Mouse (Mus musculus) heart, embryonic 11.5 days (tissue): Measurements from ENCODE around the gene Eif2d. TPM values are rescaled to one million over a fixed set of nuclear protein-coding genes. Genes with fewer than 3 reads are reported as not detected.

Experiments
- ATAC-seq: fragments of 200-750 bp; cut with Nextera tagmentation; replicated peaks from 2 replicates; pipeline ENCODE4 v1.8.0; 2017; ENCODE audit warnings: moderate library complexity; ENCODE audit not compliant: insufficient number of reproducible peaks, low FRiP score, low TSS enrichment
- H3K27ac ChIP-seq: fragments of 300-500 bp; sonication (generic); 2 replicates; pipeline ENCODE4 v1.5.1; 2014; ENCODE audit warnings: mild to moderate bottlenecking, low read depth, low read length
- H3K27me3 ChIP-seq: fragments of 300-500 bp; sonication (generic); 2 replicates; pipeline ENCODE4 v1.6.1; 2014; ENCODE audit warnings: mild to moderate bottlenecking, low read length, mixed read lengths; ENCODE audit not compliant: control insufficient read depth, insufficient read depth
- H3K36me3 ChIP-seq: fragments of 300-500 bp; sonication (generic); 2 replicates; pipeline ENCODE4 v1.6.1; 2014; ENCODE audit warnings: mild to moderate bottlenecking, low read length, moderate library complexity, mixed read lengths; ENCODE audit not compliant: control insufficient read depth, insufficient read depth
- H3K4me1 ChIP-seq: fragments of 300-500 bp; sonication (generic); 2 replicates; pipeline ENCODE4 v1.6.1; 2014; ENCODE audit warnings: low read length; ENCODE audit not compliant: control insufficient read depth, insufficient read depth
- H3K4me2 ChIP-seq: fragments of 300-500 bp; sonication (generic); 2 replicates; pipeline ENCODE4 v1.6.1; 2014; ENCODE audit warnings: mild to moderate bottlenecking, moderate library complexity
- H3K4me3 ChIP-seq: fragments of 300-500 bp; sonication (generic); 2 replicates; pipeline ENCODE4 v1.5.1; 2014; ENCODE audit warnings: low read depth, low read length
- H3K9ac ChIP-seq: fragments of 300-500 bp; sonication (generic); 2 replicates; pipeline ENCODE4 v1.6.1; 2014; ENCODE audit warnings: mild to moderate bottlenecking, low read depth, low read length, moderate library complexity
- H3K9me3 ChIP-seq: fragments of 300-500 bp; sonication (generic); replicated peaks from 2 replicates; pipeline ENCODE4 v1.6.1; 2016; ENCODE audit warnings: low read length; ENCODE audit not compliant: control insufficient read depth
- WGBS: fragments of 180-500 bp; shearing (Covaris S2); extraction: QIAGEN DNeasy Blood & Tissue Kit; methylation state at CpG from one replicate; pipeline ENCODE4 v1.1.7; 2014; ENCODE audit not compliant: insufficient replicate concordance; 5-methylcytosine and 5-hydroxymethylcytosine counted together
- polyA plus RNA-seq: library from polyadenylated mRNA; unstranded; fragments of >200 nt; fragmentation: Nextera tagmentation; extraction: Ambion mirVana; gene quantifications from 2 replicates; pipeline ENCODE4 v1.2.1, GENCODE M21; 2014

Gene Eif2d
- polyA plus RNA-seq, 1 experiment from 2014 or later = 51.5 TPM

GRCm38 (mm10) chr1:131224848-131225471 is 72.0 kb downstream of the Eif2d start:
- 61% methylated on average over 12 of the region's 12 CpGs for WGBS
- Histone ChIP-seq H3K9ac (no peak overlapping the region), H3K4me3 (no peak overlapping the region), H3K27me3 (no peaks in the 10 kb centered on the region), H3K36me3 (no peaks in the 10 kb centered on the region; the same call in 1 of the 2 replicates), H3K27ac (no peak overlapping the region), H3K9me3 (no peaks in the 10 kb centered on the region), H3K4me1 (peaks cover 23% of the 10 kb centered on the region), H3K4me2 (no peak overlapping the region)
- ATAC-seq = no peak

GRCm38 (mm10) chr1:131228225-131228624 is 75.2 kb downstream of the Eif2d start:
- peaks cover 36% of the 10 kb centered on the region for H3K4me1 ChIP-seq
- H3K9ac ChIP-seq = no peak overlapping the region
- H3K36me3 ChIP-seq = no peaks in the 10 kb centered on the region; the same call in 1 of the 2 replicates
- H3K4me2 ChIP-seq = peak overlapping the region; percentile 45
- 35% methylated on average over 7 of the region's 7 CpGs for WGBS
- H3K27ac ChIP-seq = peak overlapping the region; percentile 64
- no peaks in the 10 kb centered on the region for H3K27me3 ChIP-seq
- H3K4me3 ChIP-seq = no peak overlapping the region
- ATAC-seq = peak; percentile 62; the same call in 1 of the 2 replicates
- no peaks in the 10 kb centered on the region for H3K9me3 ChIP-seq

DNA sequence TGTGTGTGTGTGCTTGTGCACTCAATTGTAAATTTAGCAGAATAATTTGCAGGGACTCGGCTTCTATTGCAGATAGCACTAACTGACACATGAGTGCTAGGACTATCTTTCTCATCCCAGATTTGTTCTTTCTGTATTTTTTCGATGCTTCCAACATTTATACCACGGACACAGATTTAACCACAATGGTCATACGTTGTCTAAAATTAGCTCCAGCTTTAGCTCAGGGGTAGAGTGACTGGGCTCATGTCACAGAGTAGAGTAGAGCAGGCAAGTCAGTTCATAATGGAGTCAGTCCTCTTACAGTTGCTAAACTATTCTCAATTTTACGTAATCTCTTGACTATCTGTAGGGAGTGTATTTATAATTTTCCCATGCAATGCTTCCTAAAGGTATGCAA is 75.7 kb downstream of the Eif2d start:
- ATAC-seq = no peak
- Histone ChIP-seq H3K9ac (no peak overlapping the region), H3K4me1 (peaks cover 41% of the 10 kb centered on the region), H3K36me3 (no peaks in the 10 kb centered on the region), H3K27ac (peak overlapping the region; percentile 64), H3K4me2 (peak overlapping the region; percentile 45), H3K9me3 (no peaks in the 10 kb centered on the region), H3K27me3 (no peaks in the 10 kb centered on the region), H3K4me3 (no peak overlapping the region)
- WGBS = 52% methylated on average over 5 of the region's 5 CpGs

DNA sequence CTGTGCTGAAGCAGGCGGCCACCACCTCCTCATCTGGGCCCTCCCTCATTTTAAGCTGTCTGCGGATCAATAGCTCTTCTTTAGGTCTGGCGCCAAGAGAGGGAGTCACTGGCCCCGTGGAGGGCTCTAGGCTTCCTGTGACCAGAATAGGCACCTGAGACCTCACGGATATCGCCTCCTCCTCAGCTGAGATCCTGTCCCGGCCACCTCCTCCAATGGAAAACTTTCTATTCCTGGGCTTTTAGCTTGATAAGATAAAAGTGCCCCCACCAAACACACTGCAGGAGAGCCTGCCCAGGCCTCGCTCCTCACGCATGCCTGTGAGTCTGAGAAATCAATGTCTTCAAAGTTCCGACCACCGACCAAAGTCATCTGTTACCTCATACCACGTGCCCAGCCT is 80.5 kb downstream of the Eif2d start:
- Histone ChIP-seq H3K27ac (peak overlapping the region; percentile 92), H3K4me2 (peak overlapping the region; percentile 70)

DNA sequence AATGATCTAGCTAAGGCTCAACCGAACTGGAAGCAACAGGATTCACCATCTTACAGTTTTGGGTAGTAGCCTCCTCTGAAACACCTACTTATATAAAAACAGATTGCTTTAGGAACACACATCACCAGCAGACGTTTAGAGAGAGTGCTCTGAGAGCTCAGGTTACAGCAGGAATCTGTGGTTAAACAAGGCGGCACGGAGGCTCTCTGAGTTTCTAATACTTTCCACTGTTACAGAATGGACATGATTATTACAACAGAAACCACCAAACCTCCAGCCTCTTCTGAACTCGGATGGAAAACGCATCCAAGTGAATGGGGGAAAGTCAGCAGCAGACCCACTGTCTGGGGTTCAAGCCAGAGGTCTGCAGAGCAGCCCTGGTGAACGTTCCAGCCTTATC is 83.1 kb downstream of the Eif2d start:
- 46% methylated on average over 7 of the region's 7 CpGs for WGBS
- peaks cover 40% of the 10 kb centered on the region for H3K4me1 ChIP-seq

More for the DNA sequence above, 80.5 kb downstream of the Eif2d start:
- Histone ChIP-seq H3K4me3 (peak overlapping the region; percentile 47), H3K4me1 (peaks cover 46% of the 10 kb centered on the region), H3K9me3 (no peaks in the 10 kb centered on the region), H3K27me3 (no peaks in the 10 kb centered on the region), H3K36me3 (no peaks in the 10 kb centered on the region), H3K9ac (peak overlapping the region; percentile 69)
- WGBS = 11% methylated on average over 12 of the region's 12 CpGs
- ATAC-seq = peak; percentile 52

More for the DNA sequence above, 83.1 kb downstream of the Eif2d start:
- no peaks in the 10 kb centered on the region for H3K27me3 ChIP-seq
- no peak for ATAC-seq
- H3K27ac ChIP-seq = no peak overlapping the region
- H3K36me3 ChIP-seq = no peaks in the 10 kb centered on the region
- H3K4me3 ChIP-seq = no peak overlapping the region
- no peaks in the 10 kb centered on the region for H3K9me3 ChIP-seq
- no peak overlapping the region for H3K9ac ChIP-seq
- no peak overlapping the region for H3K4me2 ChIP-seq

Other genes starting within 250 kb of the Eif2d start
- gene Il20, start 241.7 kb upstream of the Eif2d start, polyA plus RNA-seq = not detected in 2 replicates
- gene Il19, start 213.1 kb upstream of the Eif2d start, polyA plus RNA-seq = not detected in 2 replicates
- not detected in 2 replicates for gene Il10, start 133.3 kb upstream of the Eif2d start, polyA plus RNA-seq
- gene Mapkapk2, start 55.4 kb upstream of the Eif2d start, polyA plus RNA-seq = 51.4 and 57.6 TPM in 2 replicates
- gene Dyrk3, start 14.8 kb upstream of the Eif2d start, polyA plus RNA-seq = 3.7 and 4.0 TPM in 2 replicates
- 38.1 and 39.1 TPM in 2 replicates for gene Rassf5, start 92.1 kb downstream of the Eif2d start, polyA plus RNA-seq
- gene Ikbke, start 126.4 kb downstream of the Eif2d start, polyA plus RNA-seq = 1.3 and 2.4 TPM in 2 replicates